Mouse (Mus musculus): Measurements from ENCODE around the gene Colgalt2. TPM values are rescaled to one million over a fixed set of nuclear protein-coding genes. Genes with fewer than 3 reads are reported as not detected.

The Colgalt2 gene
- total RNA-seq, 2 experiments from 2014 or later, result 6.7 to 7.2 TPM

DNA sequence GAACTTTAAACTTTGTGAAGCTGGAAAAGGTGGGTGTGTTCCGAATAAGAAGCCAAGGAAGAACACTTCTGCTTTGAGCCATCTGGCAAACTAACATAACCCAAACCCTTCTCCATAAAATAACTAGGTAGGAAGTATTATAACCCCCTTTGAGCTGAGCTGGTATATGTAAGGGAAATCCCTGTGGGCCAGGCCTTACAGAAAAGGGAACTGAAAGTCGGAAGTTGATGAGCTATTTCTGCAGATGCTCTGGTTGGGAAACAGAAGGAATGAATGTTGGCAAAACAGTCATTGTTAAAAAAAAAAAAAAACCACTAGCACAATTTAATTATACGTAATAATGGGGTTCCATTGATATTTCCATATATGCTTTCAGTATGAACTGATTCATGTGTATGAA, 129.1 kb downstream of the Colgalt2 start:
- no peak for DNase-seq (ENCODE audit: low spot score in 2 of 2)

DNA sequence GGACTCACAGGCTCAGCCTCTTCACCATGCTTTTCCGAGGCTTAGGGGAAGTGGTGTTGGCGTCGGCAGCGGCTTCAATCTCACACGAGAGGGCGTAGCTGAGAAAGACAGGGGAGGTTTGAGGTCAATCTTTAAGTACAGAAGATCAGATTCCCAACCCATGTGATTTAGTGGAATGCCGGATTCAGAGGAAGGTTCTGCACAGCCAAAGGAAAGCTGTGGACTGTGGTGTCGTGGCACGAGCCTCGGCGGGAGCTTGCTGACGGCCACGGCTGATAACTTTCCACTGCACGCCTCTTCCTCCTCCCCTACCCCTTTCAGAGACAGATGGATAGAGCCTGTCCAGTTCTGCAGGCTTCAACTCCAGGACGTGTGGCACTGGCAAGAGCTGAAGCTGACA, 131.9 kb downstream of the Colgalt2 start:
- no peak for DNase-seq (ENCODE audit: low spot score in 2 of 2)

DNA sequence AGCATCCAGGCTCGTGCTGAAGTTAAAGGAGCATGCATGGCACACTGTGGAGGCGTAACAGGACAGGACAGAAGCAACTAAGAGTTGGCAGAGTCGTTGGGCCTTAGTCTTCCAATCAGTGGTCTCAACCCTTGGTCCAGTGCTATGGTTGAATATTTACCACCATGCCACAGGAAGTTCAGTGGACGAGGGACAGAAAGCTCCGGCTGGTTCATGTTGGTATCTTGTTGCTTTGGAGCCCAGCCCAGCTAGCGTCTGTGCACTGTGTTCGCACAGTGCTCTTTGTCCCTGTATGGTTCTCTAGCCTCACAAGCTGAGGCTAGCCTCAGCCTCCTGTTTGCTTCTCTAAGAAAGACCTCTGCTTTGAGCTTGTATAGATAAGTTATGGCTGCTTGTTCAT, 134.9 kb downstream of the Colgalt2 start:
- DNase-seq (ENCODE audit: low spot score in 2 of 2), result no peak

DNA sequence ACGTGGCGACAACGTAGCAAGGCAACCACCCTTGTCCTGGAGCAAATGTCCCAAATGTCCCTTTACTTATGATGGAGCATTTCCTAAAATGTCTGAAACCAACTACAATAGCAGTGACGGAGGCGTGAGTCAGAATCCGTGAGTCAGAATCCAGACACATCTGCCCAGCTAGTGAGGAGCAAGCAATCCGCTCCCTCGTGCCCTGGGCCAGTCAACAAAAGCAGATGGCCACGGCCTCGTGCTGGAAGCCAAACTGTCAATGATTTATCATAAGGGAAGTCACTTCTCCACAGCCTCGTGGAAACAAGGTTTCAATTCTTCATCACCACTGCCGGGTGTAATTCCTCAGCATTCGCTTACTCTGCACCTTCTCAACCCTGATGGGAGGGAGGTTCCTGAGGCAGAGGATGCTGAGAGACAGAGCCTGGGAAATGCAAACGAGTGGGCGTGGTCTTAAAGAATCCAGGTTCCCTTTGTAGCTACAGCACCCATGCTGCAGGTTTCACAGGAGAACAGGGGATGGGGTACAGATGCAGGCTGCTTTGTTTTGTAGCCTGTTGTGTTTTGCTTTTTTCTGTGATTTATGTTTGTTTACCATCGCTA, 136.9 kb downstream of the Colgalt2 start:
- peak; percentile 58 to 60 for DNase-seq (ENCODE audit: low spot score in 2 of 2)

DNA sequence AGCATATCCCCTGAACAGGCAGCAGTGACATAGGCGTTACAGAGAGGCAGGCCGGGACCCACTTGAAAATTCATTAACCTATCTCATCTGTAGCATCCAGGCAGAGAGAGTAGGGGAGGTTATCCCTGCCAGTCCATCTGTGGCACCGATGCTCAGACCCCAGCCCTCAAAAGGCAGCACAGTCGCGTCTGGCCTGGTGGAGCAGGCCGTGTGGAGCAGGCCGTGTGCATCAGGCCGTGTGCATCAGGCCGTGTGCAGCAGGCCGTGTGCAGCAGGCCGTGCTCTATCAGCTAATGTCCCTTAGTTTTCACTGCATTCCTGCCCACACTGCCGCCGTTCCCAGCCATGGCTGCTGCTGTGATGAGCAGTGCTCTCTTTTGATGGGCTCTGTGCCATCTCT, 137.6 kb downstream of the Colgalt2 start:
- DNase-seq (ENCODE audit: low spot score in 2 of 2), result no peak

DNA sequence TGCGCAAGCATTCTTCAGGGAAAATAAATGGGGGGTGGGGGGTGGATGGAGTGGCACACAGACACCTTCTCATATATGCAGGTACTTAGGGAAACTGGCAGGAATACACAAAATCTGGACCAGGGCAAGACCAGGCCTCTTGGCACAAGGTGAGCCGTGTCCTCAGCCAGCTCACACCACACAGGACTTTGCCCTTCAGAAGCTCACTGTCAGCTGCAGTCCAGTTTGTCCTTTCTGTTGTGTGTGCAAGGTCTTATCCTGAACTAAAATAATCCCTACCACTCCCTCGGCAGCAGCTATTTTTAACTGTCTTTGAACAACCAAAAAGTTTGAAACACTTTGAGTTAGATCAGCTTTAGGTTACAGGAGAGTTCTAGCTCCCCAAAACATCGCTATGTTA, 139.2 kb downstream of the Colgalt2 start:
- DNase-seq (ENCODE audit: low spot score in 2 of 2), result no peak

DNA sequence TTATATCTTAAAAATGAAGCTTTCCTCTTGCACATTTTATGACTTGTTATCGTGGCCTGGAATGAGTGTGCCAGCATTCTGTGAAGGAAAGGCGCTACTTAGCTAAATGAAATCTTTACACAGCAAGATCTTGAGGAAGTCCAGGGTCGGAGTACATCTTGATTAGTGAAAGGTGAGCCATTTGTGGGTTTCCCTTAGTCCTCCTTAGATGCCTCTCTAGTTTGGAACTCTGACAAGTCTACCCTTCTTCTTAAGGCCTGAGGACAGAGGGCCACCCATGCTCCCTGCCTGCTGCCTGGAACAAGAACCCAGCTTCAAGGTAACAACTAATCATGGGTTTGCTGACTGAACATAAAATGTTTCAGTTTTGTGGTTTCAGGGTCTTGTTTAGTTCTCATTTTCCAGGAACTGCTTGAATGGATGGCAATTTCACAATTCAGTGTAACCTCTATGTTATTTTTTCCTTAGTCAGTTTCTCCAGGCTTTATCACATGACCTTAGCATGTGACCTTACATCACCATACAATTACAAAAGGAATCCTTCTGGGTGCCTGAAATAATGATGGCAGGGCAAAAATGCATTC, 140.8 kb downstream of the Colgalt2 start:
- no peak for DNase-seq (ENCODE audit: low spot score in 2 of 2)

DNA sequence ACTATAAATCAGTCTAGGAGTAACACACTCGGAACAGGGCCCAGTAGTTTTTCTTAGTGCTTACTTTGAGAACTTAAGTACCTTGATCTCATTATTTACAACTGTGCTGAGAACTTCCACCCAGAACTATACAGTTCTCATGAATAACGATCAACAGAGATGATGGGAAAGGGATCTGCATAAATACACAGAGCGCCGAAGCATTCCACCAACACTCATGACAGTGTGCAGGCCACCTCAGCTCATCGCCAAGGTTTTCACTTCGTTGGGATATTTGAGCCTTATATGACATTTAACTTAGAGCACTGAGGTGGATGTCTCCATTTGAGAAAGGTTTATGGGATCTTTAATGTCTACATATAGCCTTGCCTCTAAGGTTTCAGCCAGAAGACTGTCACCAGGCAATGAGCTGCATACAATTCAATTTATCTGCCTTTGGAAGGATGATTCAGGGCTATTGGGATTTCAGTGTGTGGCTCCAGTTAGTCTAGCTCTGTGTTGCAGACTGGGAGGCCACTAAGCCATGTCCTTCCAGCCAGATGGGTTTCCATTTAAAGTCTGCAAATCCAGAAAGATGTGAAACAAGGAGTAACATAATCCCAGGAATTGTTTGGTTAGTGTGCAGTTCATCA, 143.2 kb downstream of the Colgalt2 start:
- DNase-seq (ENCODE audit: low spot score in 2 of 2), result no peak

DNA sequence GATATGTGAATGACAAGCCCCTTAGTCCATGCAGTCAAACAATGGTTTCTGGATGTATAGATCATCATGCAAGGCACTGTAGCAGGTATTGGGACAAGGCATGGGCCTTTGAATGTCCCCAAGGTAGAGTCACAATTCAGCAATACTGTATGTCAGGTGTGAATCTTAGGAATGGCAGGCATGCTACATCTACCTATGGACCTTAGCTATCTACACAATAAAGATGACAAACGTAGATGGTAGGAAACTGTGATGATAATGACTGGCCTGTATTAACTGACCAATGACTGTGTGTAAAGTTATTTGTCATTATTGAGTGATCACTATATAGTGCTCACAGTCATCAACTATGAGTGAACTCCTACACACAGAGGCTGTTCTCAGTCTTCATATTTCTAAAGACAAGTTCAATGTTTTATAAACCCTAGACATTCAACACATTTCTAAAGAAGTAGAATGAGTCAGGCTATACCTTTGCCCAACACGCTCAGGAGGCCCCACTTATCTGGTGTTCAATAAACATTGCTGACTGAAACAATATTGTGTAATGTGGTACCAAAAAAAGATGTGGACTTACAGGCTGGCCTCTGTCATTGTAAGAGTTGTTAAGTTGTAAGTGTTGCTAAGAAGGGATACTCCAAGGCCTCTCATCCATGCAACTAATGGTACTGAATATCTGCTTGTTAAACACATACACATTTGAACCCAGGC, 144.0 kb downstream of the Colgalt2 start:
- no peak for DNase-seq (ENCODE audit: low spot score in 2 of 2)

DNA sequence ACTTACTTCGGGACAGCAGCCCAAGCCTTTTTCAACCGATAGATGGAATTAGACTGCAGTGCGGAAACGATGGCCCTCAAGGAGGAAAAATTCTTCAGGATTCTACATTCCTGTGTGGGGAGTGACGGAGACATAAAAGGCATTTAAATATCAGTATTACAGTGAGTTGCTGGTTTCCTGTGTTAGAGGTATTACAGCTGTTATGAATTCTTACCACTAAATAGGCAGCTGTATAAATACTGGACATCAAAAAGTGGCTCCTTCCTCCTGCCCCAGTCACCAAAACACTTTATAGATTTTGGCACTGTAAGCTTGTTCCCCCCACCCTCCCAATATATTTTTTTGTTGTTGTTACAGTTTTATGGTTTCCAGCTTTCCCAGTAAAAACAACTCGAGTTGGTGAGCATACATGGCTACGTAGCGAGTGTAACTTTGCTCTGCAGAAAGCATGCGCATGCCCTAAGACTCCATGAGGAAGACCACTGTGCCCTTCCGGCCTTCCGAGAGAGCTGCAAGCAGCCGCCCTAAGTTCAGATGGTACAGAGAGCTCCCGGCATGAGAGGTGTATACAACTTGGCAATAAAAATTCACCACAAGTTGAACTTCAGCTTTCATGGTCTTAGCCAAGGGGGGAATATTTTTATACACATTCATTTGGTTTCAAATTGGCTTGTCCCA, 149.6 kb downstream of the Colgalt2 start:
- DNase-seq (ENCODE audit: low spot score in 2 of 2), result no peak

DNA sequence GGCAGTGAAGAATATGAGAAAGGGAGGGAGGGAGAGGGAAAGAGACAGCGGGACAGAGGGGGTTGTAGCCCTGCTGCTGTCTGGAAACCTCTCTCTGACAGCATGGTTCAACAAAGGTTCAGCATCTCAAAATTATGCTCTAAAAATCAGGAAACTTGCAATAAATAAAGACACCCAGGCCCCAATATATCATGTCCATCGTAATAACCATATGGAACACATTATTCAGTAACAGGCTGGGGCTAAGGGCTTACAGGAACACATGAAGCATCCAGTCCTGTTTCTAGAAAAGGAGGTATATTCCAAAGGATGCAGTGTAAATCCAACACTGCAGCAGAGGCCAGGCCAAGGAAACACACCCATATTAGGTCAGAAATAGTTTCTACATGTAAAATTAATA, 150.9 kb downstream of the Colgalt2 start:
- no peak for DNase-seq (ENCODE audit: low spot score in 2 of 2)

DNA sequence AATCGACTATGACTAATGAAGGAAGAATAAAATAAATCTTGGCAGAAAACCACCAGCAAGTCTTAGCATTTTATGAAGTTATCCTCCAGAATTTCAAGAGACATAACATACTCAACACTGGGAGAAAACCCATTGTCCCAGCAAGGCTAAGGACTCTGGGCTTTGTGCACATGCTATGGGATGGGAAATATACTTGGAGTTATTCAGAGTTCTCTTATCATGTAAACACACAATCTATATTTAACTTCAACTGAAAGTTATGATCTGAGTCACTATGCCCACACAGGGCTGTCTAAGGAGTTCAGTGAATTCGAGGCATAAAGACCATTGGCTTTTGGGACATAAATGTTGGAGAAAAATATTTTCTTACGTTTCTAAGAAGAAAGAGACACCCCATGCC, 151.3 kb downstream of the Colgalt2 start:
- DNase-seq (ENCODE audit: low spot score in 2 of 2), result no peak

DNA sequence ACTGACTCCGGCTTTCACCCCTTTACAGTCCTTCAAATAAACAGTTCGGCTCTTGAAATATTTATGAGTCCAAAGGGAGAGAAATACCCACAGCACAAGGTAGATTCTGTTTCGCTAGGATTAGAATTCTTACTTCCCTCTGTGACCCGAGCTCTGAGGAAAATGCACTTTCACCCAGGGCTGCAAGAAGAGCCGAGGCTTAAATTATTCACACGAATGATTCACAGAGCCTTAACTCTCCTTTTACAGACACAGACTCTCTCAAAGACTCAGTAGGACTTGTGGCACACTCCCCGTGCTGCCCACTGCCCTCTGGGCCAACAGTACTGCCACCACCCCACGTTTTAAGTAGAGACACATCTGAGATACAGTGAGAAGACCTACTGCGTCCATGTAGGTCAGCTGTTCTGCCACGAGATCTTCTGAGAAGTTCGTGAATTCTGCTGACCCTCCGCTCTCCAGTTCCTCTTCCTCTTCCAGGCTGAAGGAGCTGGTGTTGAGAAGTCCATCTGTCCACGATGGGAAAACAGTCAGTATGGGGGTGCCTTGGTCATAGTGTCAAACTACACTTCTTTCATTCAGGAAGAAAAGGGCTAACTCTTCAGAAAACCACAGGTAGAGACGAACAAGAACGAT, 154.4 kb downstream of the Colgalt2 start:
- no peak for DNase-seq (ENCODE audit: low spot score in 2 of 2)

DNA sequence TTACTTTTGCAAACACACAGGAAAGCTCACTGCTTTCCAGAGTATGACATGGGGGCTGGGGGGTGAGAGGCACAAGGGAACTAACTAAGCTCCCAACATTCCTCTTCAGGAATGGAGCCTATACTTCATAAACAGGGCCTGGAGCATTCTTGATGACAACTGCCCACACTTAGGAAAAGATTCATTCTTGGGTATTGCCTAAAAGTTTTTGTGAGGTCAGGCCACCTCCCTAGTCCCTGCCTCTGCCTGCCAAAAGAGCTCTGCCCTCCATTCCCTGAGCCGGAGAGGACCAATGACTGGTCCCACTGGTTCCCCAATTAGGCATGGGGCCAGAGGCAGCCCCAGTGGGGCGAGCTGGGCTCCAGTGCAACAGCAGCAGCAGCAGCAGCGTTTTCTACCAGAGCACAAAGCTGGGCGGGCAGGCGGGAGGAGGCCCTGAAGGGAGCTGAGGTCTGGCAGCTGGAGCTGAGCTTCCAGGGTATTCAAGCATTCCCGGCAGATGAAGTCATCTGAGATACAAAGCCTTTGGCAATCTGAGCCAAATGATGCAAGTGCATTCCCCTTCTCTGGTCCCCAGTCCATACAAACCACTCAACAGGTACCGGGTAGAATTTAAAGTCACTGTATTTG, 156.4 kb downstream of the Colgalt2 start:
- DNase-seq (ENCODE audit: low spot score in 2 of 2), result peak in 1 of 2 experiments; percentile 39

DNA sequence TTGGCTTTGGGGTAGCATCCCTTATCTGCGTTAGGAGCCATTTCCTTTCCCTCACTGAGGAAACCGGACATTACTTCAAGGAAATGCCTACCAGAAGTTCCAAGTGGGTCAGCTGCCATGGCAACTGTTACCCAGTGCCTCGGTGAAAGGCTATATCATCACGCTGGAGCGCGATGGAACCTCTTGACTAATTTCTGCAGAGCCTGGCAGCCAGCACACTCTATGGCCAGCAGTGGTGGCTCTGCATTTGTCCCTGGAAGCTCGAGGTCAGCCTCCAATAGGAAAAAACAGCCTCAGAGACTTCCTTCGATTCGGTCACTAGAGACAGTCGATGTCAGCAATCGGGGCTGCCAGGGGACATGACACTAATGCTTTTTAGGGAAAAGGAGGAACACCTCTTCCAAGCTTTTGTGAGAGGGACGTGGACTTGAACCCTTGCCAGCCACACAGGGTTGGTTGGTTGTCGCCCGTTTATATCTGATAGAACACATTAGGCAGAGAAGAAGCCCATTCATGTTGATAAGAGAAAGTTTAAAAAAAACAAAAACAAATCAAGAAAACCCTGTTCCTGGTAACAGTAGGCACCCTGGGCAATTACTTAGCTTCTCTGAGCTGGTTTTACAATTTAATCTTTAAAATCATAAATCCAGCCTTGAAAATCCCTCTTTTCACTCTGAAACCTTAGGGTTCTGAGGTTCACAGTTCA, 157.1 kb downstream of the Colgalt2 start:
- no peak for DNase-seq (ENCODE audit: low spot score in 2 of 2)

Other genes with a start within 250 kb of the Colgalt2 start
- 10 to 100 TPM; 33.1 to 36.2 TPM for gene Tsen15, start 13.1 kb upstream of the Colgalt2 start, total RNA-seq (2021)